Mouse (Mus musculus) forebrain, embryonic 16.5 days (tissue): Measurements from ENCODE around the gene 4930469K13Rik. TPM values are rescaled to one million over a fixed set of nuclear protein-coding genes. Genes with fewer than 3 reads are reported as not detected.

Experiments used
- ATAC-seq: fragments of 200-750 bp; cut with Nextera tagmentation; 2 replicates; pipeline ENCODE4 v1.8.0; 2017; ENCODE audit warnings: mild to moderate bottlenecking, moderate library complexity
- H3K27ac ChIP-seq: fragments of 300-500 bp; sonication (generic); 2 replicates; pipeline ENCODE4 v1.5.1; 2014; ENCODE audit warnings: low read length, control low read depth
- H3K27me3 ChIP-seq: fragments of 300-500 bp; sonication (generic); replicated peaks from 2 replicates; pipeline ENCODE4 v1.6.1; 2014; ENCODE audit warnings: low read length; ENCODE audit not compliant: control insufficient read depth, insufficient read depth
- H3K36me3 ChIP-seq: fragments of 300-500 bp; sonication (generic); 2 replicates; pipeline ENCODE4 v1.6.1; 2014; ENCODE audit not compliant: control insufficient read depth, insufficient read depth
- H3K4me1 ChIP-seq: fragments of 300-500 bp; sonication (generic); replicated peaks from 2 replicates; pipeline ENCODE4 v1.6.1; 2014; ENCODE audit warnings: low read length; ENCODE audit not compliant: control insufficient read depth, insufficient read depth
- H3K4me2 ChIP-seq: fragments of 300-500 bp; sonication (generic); 2 replicates; pipeline ENCODE4 v1.6.1; 2014; ENCODE audit warnings: mild to moderate bottlenecking, low read length, control low read depth
- H3K4me3 ChIP-seq: fragments of 300-500 bp; sonication (generic); replicated peaks from 2 replicates; pipeline ENCODE4 v1.5.1; 2014; ENCODE audit warnings: mild to moderate bottlenecking, low read length, control low read depth
- H3K9ac ChIP-seq: fragments of 300-500 bp; sonication (generic); replicated peaks from 2 replicates; pipeline ENCODE4 v1.6.1; 2014; ENCODE audit warnings: low read depth, low read length, control low read depth
- H3K9me3 ChIP-seq: fragments of 300-500 bp; sonication (generic); 2 replicates; pipeline ENCODE4 v1.6.1; 2016; ENCODE audit warnings: low read length; ENCODE audit not compliant: control insufficient read depth
- WGBS: fragments of 180-500 bp; shearing (Covaris S2); extraction: QIAGEN DNeasy Blood & Tissue Kit; methylation state at CpG from one replicate; pipeline ENCODE4 v1.1.7; 2014; 5-methylcytosine and 5-hydroxymethylcytosine counted together
- polyA plus RNA-seq: library from polyadenylated mRNA; unstranded; fragments of >200 nt; fragmentation: Nextera tagmentation; extraction: Ambion mirVana; gene quantifications from 2 replicates; pipeline ENCODE4 v1.2.1, GENCODE M21; 2015

4930469K13Rik gene
- polyA plus RNA-seq, 1 experiment from 2014 or later, result not detected

DNA sequence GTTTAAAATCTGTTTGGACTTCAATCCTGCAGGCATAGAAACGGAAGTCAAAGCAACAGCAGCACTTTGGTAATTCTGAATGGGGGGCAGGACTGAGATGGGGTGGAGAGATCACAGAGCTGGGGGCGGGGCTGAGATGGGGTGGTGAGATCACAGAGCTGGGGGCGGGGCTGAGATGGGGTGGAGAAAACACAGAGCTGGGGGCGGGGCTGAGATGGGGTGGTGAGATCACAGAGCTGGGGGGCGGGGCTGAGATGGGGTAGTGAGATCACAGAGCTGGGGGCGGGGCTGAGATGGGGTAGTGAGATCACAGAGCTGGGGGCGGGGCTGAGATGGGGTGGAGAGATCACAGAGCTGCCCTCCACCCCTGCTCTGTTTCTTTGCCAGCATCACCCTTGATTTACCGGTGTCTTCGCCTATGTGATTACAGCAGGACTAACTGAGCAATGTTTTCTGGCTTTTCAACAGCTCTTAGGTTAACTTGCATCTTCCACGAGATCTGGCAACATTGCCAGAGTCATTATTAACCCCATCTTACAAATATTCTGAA is 166.4 kb downstream of the 4930469K13Rik start:
- H3K27ac ChIP-seq, result no peak overlapping the region
- no peaks in the 10 kb centered on the region for H3K9me3 ChIP-seq
- H3K27me3 ChIP-seq, result no peaks in the 10 kb centered on the region
- WGBS, result 11% methylated on average over 10 of the region's 10 CpGs
- no peak overlapping the region for H3K4me3 ChIP-seq
- H3K36me3 ChIP-seq, result no peaks in the 10 kb centered on the region
- no peak for ATAC-seq
- H3K4me1 ChIP-seq, result peaks cover 15% of the 10 kb centered on the region
- no peak overlapping the region for H3K9ac ChIP-seq
- H3K4me2 ChIP-seq, result no peak overlapping the region

GRCm38 (mm10) chr11:33929412-33929811 is 168.9 kb downstream of the 4930469K13Rik start:
- Histone ChIP-seq H3K4me3 (no peak overlapping the region), H3K4me1 (peaks cover 26% of the 10 kb centered on the region), H3K36me3 (no peaks in the 10 kb centered on the region), H3K9me3 (no peaks in the 10 kb centered on the region), H3K4me2 (no peak overlapping the region), H3K9ac (no peak overlapping the region), H3K27ac (no peak overlapping the region), H3K27me3 (no peaks in the 10 kb centered on the region)
- 62% methylated on average over 11 of the region's 11 CpGs for WGBS
- ATAC-seq, result peak; percentile 35; the same call in 1 of the 2 replicates

GRCm38 (mm10) chr11:33928658-33929057 is 169.7 kb downstream of the 4930469K13Rik start:
- H3K27me3 ChIP-seq, result no peaks in the 10 kb centered on the region
- H3K9me3 ChIP-seq, result no peaks in the 10 kb centered on the region
- no peaks in the 10 kb centered on the region for H3K36me3 ChIP-seq
- H3K4me3 ChIP-seq, result no peak overlapping the region
- no peak overlapping the region for H3K4me2 ChIP-seq
- H3K4me1 ChIP-seq, result peaks cover 26% of the 10 kb centered on the region
- no peak for ATAC-seq
- 39% methylated on average over 7 of the region's 7 CpGs for WGBS
- no peak overlapping the region for H3K27ac ChIP-seq
- H3K9ac ChIP-seq, result no peak overlapping the region

DNA sequence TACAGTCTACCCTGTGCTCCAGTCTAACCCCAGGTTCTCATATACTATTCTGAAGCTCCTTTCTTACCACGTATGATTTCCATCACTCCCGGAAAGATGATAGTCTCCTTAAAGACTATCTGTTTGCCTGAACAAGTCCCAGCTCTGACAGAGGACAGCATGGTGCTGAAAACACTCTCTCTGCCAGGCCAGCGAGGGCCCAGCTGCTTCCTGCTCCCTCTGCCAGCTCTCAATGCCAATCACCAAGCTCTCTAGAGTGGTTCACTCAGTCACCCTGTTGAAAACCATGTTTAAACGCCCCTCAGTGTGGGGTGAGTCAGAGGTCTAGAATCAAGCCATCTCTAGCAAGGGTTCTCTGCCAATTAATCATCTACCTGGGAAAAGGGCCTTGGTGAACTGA is 170.5 kb downstream of the 4930469K13Rik start:
- Histone ChIP-seq H3K4me1 (peaks cover 26% of the 10 kb centered on the region), H3K27me3 (no peaks in the 10 kb centered on the region), H3K4me3 (no peak overlapping the region), H3K9me3 (no peaks in the 10 kb centered on the region), H3K9ac (no peak overlapping the region), H3K27ac (no peak overlapping the region), H3K4me2 (no peak overlapping the region), H3K36me3 (no peaks in the 10 kb centered on the region)
- ATAC-seq, result peak; percentile 36; the same call in 1 of the 2 replicates
- 54% methylated on average over 4 of the region's 4 CpGs for WGBS

GRCm38 (mm10) chr11:33927321-33927720 is 171.0 kb downstream of the 4930469K13Rik start:
- no peak overlapping the region for H3K9ac ChIP-seq
- H3K27me3 ChIP-seq, result no peaks in the 10 kb centered on the region
- ATAC-seq, result no peak
- no peaks in the 10 kb centered on the region for H3K36me3 ChIP-seq
- H3K4me2 ChIP-seq, result no peak overlapping the region
- peaks cover 26% of the 10 kb centered on the region for H3K4me1 ChIP-seq
- WGBS, result 40% methylated on average over 6 of the region's 6 CpGs
- no peak overlapping the region for H3K27ac ChIP-seq
- no peak overlapping the region for H3K4me3 ChIP-seq
- no peaks in the 10 kb centered on the region for H3K9me3 ChIP-seq

DNA sequence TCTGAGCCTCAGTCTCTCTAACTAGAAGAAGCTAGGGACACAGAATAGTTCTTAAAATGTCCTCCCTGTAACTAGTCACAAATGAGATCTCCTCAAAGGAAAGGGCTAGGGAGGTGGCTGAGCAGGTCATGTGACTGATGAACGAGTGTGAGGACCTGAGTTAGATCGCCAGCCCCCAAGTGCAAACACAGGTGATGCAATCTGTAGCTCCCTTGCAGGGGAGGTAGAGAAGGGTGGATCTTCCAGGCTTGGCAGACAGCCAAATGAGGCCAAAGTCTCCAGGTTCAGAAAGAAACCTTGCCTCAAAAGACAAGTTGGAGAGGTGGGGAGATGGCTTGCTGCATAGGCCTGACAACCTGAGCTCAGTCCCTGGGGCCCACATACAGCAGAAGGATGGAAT is 171.8 kb downstream of the 4930469K13Rik start:
- no peaks in the 10 kb centered on the region for H3K36me3 ChIP-seq
- no peak overlapping the region for H3K9ac ChIP-seq
- peaks cover 26% of the 10 kb centered on the region for H3K4me1 ChIP-seq
- H3K27ac ChIP-seq, result no peak overlapping the region
- no peaks in the 10 kb centered on the region for H3K27me3 ChIP-seq
- no peak overlapping the region for H3K4me3 ChIP-seq
- no peaks in the 10 kb centered on the region for H3K9me3 ChIP-seq
- 65% methylated on average over 2 of the region's 2 CpGs for WGBS
- H3K4me2 ChIP-seq, result no peak overlapping the region
- ATAC-seq, result no peak

DNA sequence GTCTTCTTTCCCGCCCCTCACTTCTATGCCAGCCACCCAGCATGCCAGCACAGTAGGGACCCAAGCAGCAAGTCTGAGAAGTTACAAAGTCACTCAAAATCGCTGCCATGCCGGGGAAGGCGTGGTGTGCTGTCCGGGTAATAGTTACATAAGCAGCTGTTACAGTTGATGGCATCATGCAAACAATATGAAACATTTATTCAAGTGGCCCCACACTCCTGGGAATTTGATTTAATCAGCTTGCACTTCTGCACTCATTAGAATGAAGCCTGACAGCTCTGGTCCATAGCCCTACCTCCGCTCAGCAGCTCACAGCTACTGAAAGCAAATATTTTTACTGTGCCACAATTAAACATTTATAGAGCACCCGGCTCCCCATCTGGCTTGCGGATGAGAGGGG is 172.6 kb downstream of the 4930469K13Rik start:
- Histone ChIP-seq H3K4me2 (no peak overlapping the region), H3K27me3 (no peaks in the 10 kb centered on the region), H3K36me3 (no peaks in the 10 kb centered on the region), H3K27ac (no peak overlapping the region), H3K4me1 (peaks cover 26% of the 10 kb centered on the region), H3K9ac (no peak overlapping the region), H3K9me3 (no peaks in the 10 kb centered on the region), H3K4me3 (no peak overlapping the region)
- no peak for ATAC-seq
- WGBS, result 55% methylated on average over 8 of the region's 8 CpGs

Other genes with a start within 250 kb of the 4930469K13Rik start
- gene Kcnmb1, start 135.5 kb downstream of the 4930469K13Rik start, polyA plus RNA-seq, result 0.18 and 0.20 TPM in 2 replicates
- gene Kcnip1, start 105.4 kb downstream of the 4930469K13Rik start, polyA plus RNA-seq, result 47.8 and 61.8 TPM in 2 replicates
- gene Lcp2, start 51.6 kb downstream of the 4930469K13Rik start, polyA plus RNA-seq, result 1.7 and 1.8 TPM in 2 replicates
- gene Foxi1, start 109.5 kb upstream of the 4930469K13Rik start, polyA plus RNA-seq, result 0.14 TPM in 1 of 2 replicates, not detected in the other
- gene Fam196b, start 216.3 kb upstream of the 4930469K13Rik start, polyA plus RNA-seq, result 1.5 and 2.5 TPM in 2 replicates